Mouse (Mus musculus): ENCODE measurements around the gene Dnajb12.

GRCm38 (mm10) chr10:59835301-59836155 is 43.8 kb upstream of the Dnajb12 start:
- no peak for TF ChIP-seq CTCF (IDR thresholded peaks at IDR 0.05; ENCODE audit: low read depth, low read length)
- TF ChIP-seq POLR2A (IDR thresholded peaks at IDR 0.05; ENCODE audit: extremely low read depth, insufficient read depth, low read length), result no peak
